Mouse (Mus musculus) lung, embryonic 16.5 days (tissue): ENCODE measurements at regions not wholly inside any gene's neighbourhood (a gene's known extent, or its start where the extent isn't known, plus 50 kb on each side); places are given as distances from the start of the nearest gene placed in this dataset.

ENCODE experiments used
- ATAC-seq: fragments of 200-750 bp; cut with Nextera tagmentation; 2 replicates; pipeline ENCODE4 v1.8.0; 2017; ENCODE audit warnings: low read depth, mild to moderate bottlenecking, moderate library complexity
- H3K27ac ChIP-seq: fragments of 300-500 bp; sonication (generic); 2 replicates; pipeline ENCODE4 v1.5.1; 2014; ENCODE audit warnings: mild to moderate bottlenecking, control low read depth, low read length
- H3K27me3 ChIP-seq: fragments of 300-500 bp; sonication (generic); 2 replicates; pipeline ENCODE4 v1.6.1; 2014; ENCODE audit warnings: low read depth, low read length, mixed read lengths; ENCODE audit not compliant: control insufficient read depth, insufficient read depth
- H3K36me3 ChIP-seq: fragments of 300-500 bp; sonication (generic); 2 replicates; pipeline ENCODE4 v1.6.1; 2014; ENCODE audit warnings: low read length; ENCODE audit not compliant: control insufficient read depth, insufficient read depth
- H3K4me1 ChIP-seq: fragments of 300-500 bp; sonication (generic); replicated peaks from 2 replicates; pipeline ENCODE4 v1.6.1; 2014; ENCODE audit warnings: low read length, mixed read lengths; ENCODE audit not compliant: control insufficient read depth, insufficient read depth
- H3K4me2 ChIP-seq: fragments of 300-500 bp; sonication (generic); 2 replicates; pipeline ENCODE4 v1.6.1; 2014; ENCODE audit warnings: low read depth, low read length, control low read depth
- H3K4me3 ChIP-seq: fragments of 300-500 bp; sonication (generic); 2 replicates; pipeline ENCODE4 v1.5.1; 2014; ENCODE audit warnings: mild to moderate bottlenecking, low read length, control low read depth
- H3K9ac ChIP-seq: fragments of 300-500 bp; sonication (generic); 2 replicates; pipeline ENCODE4 v1.6.1; 2014; ENCODE audit warnings: low read length, control low read depth
- H3K9me3 ChIP-seq: fragments of 300-500 bp; sonication (generic); 2 replicates; pipeline ENCODE4 v1.6.1; 2016; ENCODE audit warnings: low read length; ENCODE audit not compliant: control insufficient read depth
- WGBS: fragments of 180-500 bp; shearing (Covaris S2); extraction: QIAGEN DNeasy Blood & Tissue Kit; methylation state at CpG from one replicate; pipeline ENCODE4 v1.1.7; 2014; 5-methylcytosine and 5-hydroxymethylcytosine counted together

- Histone ChIP-seq H3K4me2 (no peak overlapping the region), H3K27ac (peak overlapping the region; percentile 69; the same call in 1 of the 2 replicates), H3K9ac (no peak overlapping the region), H3K9me3 (no peaks in the 10 kb centered on the region), H3K36me3 (no peaks in the 10 kb centered on the region), H3K27me3 (no peaks in the 10 kb centered on the region), H3K4me3 (no peak overlapping the region), H3K4me1 (peaks cover 19% of the 10 kb centered on the region)
- 74% methylated on average over 7 of the region's 7 CpGs for whole genome bisulfite sequencing
- no peak for ATAC-seq
Measured at GRCm38 (mm10) chr16:29802085-29802484, 223.0 kb downstream of the Opa1 start.

- Histone ChIP-seq H3K27ac (peak overlapping the region; percentile 69; the same call in 1 of the 2 replicates), H3K36me3 (no peaks in the 10 kb centered on the region), H3K4me2 (no peak overlapping the region), H3K9me3 (no peaks in the 10 kb centered on the region), H3K9ac (peak overlapping the region; percentile 32; the same call in 1 of the 2 replicates), H3K4me3 (no peak overlapping the region), H3K27me3 (no peaks in the 10 kb centered on the region), H3K4me1 (peaks cover 22% of the 10 kb centered on the region)
- no peak for ATAC-seq
- WGBS = 31% methylated on average over 6 of the region's 6 CpGs
Measured at GRCm38 (mm10) chr16:29802603-29803002, 223.5 kb downstream of the Opa1 start.

- Histone ChIP-seq H3K9ac (no peak overlapping the region), H3K4me3 (no peak overlapping the region), H3K4me2 (no peak overlapping the region), H3K36me3 (no peaks in the 10 kb centered on the region), H3K4me1 (peaks cover 8% of the 10 kb centered on the region), H3K27ac (peak overlapping the region; percentile 27; the same call in 1 of the 2 replicates), H3K9me3 (no peaks in the 10 kb centered on the region), H3K27me3 (no peaks in the 10 kb centered on the region)
- ATAC-seq = no peak
- 16% methylated on average over 5 of the region's 5 CpGs for WGBS
Measured at GRCm38 (mm10) chr16:29807859-29808258, 228.7 kb downstream of the Opa1 start.

- no peak for ATAC-seq
- H3K9ac ChIP-seq = no peak overlapping the region
- no peaks in the 10 kb centered on the region for H3K27me3 ChIP-seq
- H3K27ac ChIP-seq = no peak overlapping the region
- WGBS = 56% methylated on average over 4 of the region's 4 CpGs
- H3K4me3 ChIP-seq = no peak overlapping the region
- H3K9me3 ChIP-seq = no peaks in the 10 kb centered on the region
- H3K4me2 ChIP-seq = no peak overlapping the region
- H3K4me1 ChIP-seq = peaks cover 16% of the 10 kb centered on the region
- no peaks in the 10 kb centered on the region for H3K36me3 ChIP-seq
Measured at GRCm38 (mm10) chr16:29808851-29809250, 229.7 kb downstream of the Opa1 start.

- peak overlapping the region; percentile 92 for H3K9ac ChIP-seq
- H3K36me3 ChIP-seq = no peaks in the 10 kb centered on the region
- H3K9me3 ChIP-seq = no peaks in the 10 kb centered on the region
- H3K4me1 ChIP-seq = peaks cover 30% of the 10 kb centered on the region
- no peaks in the 10 kb centered on the region for H3K27me3 ChIP-seq
- H3K4me3 ChIP-seq = peak overlapping the region; percentile 64
- ATAC-seq = peak; percentile 67
- WGBS = 1% methylated on average over 31 of the region's 31 CpGs
- peak overlapping the region; percentile 97 for H3K27ac ChIP-seq
- peak overlapping the region; percentile 98 for H3K4me2 ChIP-seq
Measured at GRCm38 (mm10) chr16:29813411-29814038, 234.4 kb downstream of the Opa1 start.

GRCm38 (mm10) chr16:29814039-29814438 lies 234.9 kb downstream of the Opa1 start:
- peaks cover 30% of the 10 kb centered on the region for H3K4me1 ChIP-seq
- H3K27ac ChIP-seq = peak overlapping the region; percentile 97
- H3K27me3 ChIP-seq = no peaks in the 10 kb centered on the region
- H3K36me3 ChIP-seq = no peaks in the 10 kb centered on the region
- peak overlapping the region; percentile 64 for H3K4me3 ChIP-seq
- peak overlapping the region; percentile 92 for H3K9ac ChIP-seq
- H3K9me3 ChIP-seq = no peaks in the 10 kb centered on the region
- ATAC-seq = peak; percentile 92
- WGBS = under 1% methylated on average over 27 of the region's 32 CpGs
- peak overlapping the region; percentile 98 for H3K4me2 ChIP-seq

GRCm38 (mm10) chr16:29814655-29815054 lies 235.5 kb downstream of the Opa1 start:
- Histone ChIP-seq H3K9me3 (no peaks in the 10 kb centered on the region), H3K36me3 (no peaks in the 10 kb centered on the region), H3K4me3 (no peak overlapping the region), H3K4me1 (peaks cover 30% of the 10 kb centered on the region), H3K27ac (peak overlapping the region; percentile 97), H3K4me2 (no peak overlapping the region; the same call in 1 of the 2 replicates), H3K9ac (peak overlapping the region; percentile 92), H3K27me3 (no peaks in the 10 kb centered on the region)
- WGBS = 50% methylated on average over 2 of the region's 2 CpGs
- peak; percentile 4; the same call in 1 of the 2 replicates for ATAC-seq

- no peak for ATAC-seq
- no peaks in the 10 kb centered on the region for H3K36me3 ChIP-seq
- peaks cover 30% of the 10 kb centered on the region for H3K4me1 ChIP-seq
- 65% methylated on average over 2 of the region's 2 CpGs for WGBS
- no peaks in the 10 kb centered on the region for H3K27me3 ChIP-seq
- no peak overlapping the region for H3K9ac ChIP-seq
- H3K9me3 ChIP-seq = no peaks in the 10 kb centered on the region
- H3K4me2 ChIP-seq = no peak overlapping the region
- no peak overlapping the region for H3K4me3 ChIP-seq
- no peak overlapping the region; the same call in 1 of the 2 replicates for H3K27ac ChIP-seq
Measured at GRCm38 (mm10) chr16:29815200-29815599, 236.1 kb downstream of the Opa1 start.

- H3K27ac ChIP-seq = peak overlapping the region; percentile 39; the same call in 1 of the 2 replicates
Measured at GRCm38 (mm10) chr16:29815632-29816337, 236.7 kb downstream of the Opa1 start.

More at GRCm38 (mm10) chr16:29815632-29816337, 236.7 kb downstream of the Opa1 start:
- Histone ChIP-seq H3K4me2 (no peak overlapping the region), H3K9me3 (no peaks in the 10 kb centered on the region), H3K9ac (no peak overlapping the region), H3K27me3 (no peaks in the 10 kb centered on the region), H3K4me3 (no peak overlapping the region), H3K4me1 (peaks cover 30% of the 10 kb centered on the region), H3K36me3 (no peaks in the 10 kb centered on the region)
- WGBS = 67% methylated on average over 10 of the region's 10 CpGs
- ATAC-seq = no peak
